Mouse (Mus musculus) spleen, adult 2 months (tissue): ENCODE results near the gene Klk1b24. TPM values are rescaled to one million over a fixed set of nuclear protein-coding genes. Genes with fewer than 3 reads are reported as not detected.
"Not testable (repeated sequence)": the region's sequence is repeated elsewhere in the genome, so short reads cannot be mapped to it uniquely, and the experiment has no call there.

ENCODE experiments used
- DNase-seq, 2 experiments: peaks; one replicate each; pipeline versions ENCODE4 v3.0.0 to v3.0.0-alpha.2; 2012 to 2021; ENCODE audit warnings: low spot score in 2 of 2, low read depth in 1 of 2
- H3K27ac ChIP-seq: fragments of 200-500 bp; 2 replicates; pipeline ENCODE4 v1.5.1; 2012; ENCODE audit warnings: low read length, inconsistent platforms; ENCODE audit not compliant: insufficient read depth
- H3K27me3 ChIP-seq: fragments of 200-500 bp; 2 replicates; pipeline ENCODE4 v1.6.1; 2012; ENCODE audit warnings: mild to moderate bottlenecking, moderate library complexity, low read length, inconsistent platforms; ENCODE audit not compliant: control insufficient read depth, insufficient read depth
- H3K36me3 ChIP-seq: fragments of 200-500 bp; 2 replicates; pipeline ENCODE4 v1.6.1; 2012; ENCODE audit warnings: mild to moderate bottlenecking, low read length, inconsistent platforms; ENCODE audit not compliant: control insufficient read depth, insufficient read depth
- H3K4me1 ChIP-seq: fragments of 200-500 bp; 2 replicates; pipeline ENCODE4 v1.6.1; 2011; ENCODE audit warnings: inconsistent platforms; ENCODE audit not compliant: control insufficient read depth, insufficient read depth, insufficient read length
- H3K4me3 ChIP-seq: fragments of 200-500 bp; 2 replicates; pipeline ENCODE4 v1.5.1; 2011; ENCODE audit warnings: mild to moderate bottlenecking, inconsistent platforms; ENCODE audit not compliant: insufficient read depth, insufficient read length; ENCODE audit errors: extremely low read depth
- CTCF ChIP-seq: fragments of 200-500 bp; IDR thresholded peaks from 2 replicates; pipeline ENCODE4 v1.5.1; 2011; ENCODE audit warnings: mild to moderate bottlenecking, inconsistent platforms; ENCODE audit not compliant: insufficient read depth, insufficient read length, insufficient replicate concordance; ENCODE audit errors: extremely low read depth
- POLR2A ChIP-seq: fragments of 200-500 bp; IDR thresholded peaks from 2 replicates; pipeline ENCODE4 v1.6.1; 2011; ENCODE audit warnings: low read depth, low read length, inconsistent platforms
- WGBS: fragments of 180-500 bp; shearing (Covaris S2); methylation state at CpG from one replicate; pipeline ENCODE4 v1.1.7; 2018; 5-methylcytosine and 5-hydroxymethylcytosine counted together
- polyA plus RNA-seq: library from polyadenylated mRNA; depleted of rRNA; stranded (reverse); fragments of >200 nt; gene quantifications from 2 replicates; pipeline ENCODE4 v1.2.3, GENCODE M21; 2012; rRNA removed

Klk1b24 gene
- 0.75 and 1.0 TPM in 2 replicates for polyA plus RNA-seq

GRCm38 (mm10) chr7:44187936-44188335 lies at the start of gene Klk1b24:
Klk1b24 (plus strand) TSS chr7:44188236.
- not testable (repeated sequence) for H3K27ac ChIP-seq

GRCm38 (mm10) chr7:44179299-44180045 lies 8.6 kb upstream of the Klk1b24 start:
- H3K27me3 ChIP-seq = no peaks in the 10 kb centered on the region
- WGBS = 81% methylated on average over 9 of the region's 9 CpGs
- no peak overlapping the region for H3K27ac ChIP-seq
- TF ChIP-seq CTCF (no peak), POLR2A (no peak)
- H3K4me3 ChIP-seq = no peak overlapping the region
- no peaks in the 10 kb centered on the region for H3K4me1 ChIP-seq
- no peaks in the 10 kb centered on the region for H3K36me3 ChIP-seq
- DNase-seq = no peak

More at GRCm38 (mm10) chr7:44187936-44188335, at the start of gene Klk1b24:
- H3K27me3 ChIP-seq, H3K4me1 ChIP-seq, DNase-seq, H3K4me3 ChIP-seq, H3K36me3 ChIP-seq: not testable (repeated sequence)

DNA sequence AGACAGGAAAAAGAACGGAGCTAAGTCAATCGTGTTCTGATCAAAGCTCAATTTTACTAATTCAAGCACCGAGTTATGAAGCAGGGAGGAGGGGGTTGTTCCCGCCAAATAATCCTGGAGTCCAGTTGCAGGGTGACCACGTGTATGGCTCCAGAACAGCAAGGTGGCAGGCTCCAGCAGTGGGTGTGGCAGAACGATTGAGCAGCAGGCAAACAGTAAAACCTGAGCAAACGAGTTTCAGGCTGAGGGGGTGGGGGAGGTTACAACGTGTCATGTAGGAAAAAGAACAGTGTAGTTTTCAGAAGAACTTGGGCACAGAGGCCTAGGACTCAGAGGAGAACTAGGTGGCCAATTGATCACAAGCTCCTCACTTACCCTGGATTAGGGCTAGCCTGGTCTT lies 1.5 kb upstream of the Klk1b24 start:
- not testable (repeated sequence) for H3K27me3 ChIP-seq, DNase-seq, H3K27ac ChIP-seq, H3K4me1 ChIP-seq, H3K4me3 ChIP-seq, H3K36me3 ChIP-seq
- 70% methylated on average over 8 of the region's 8 CpGs for WGBS

DNA sequence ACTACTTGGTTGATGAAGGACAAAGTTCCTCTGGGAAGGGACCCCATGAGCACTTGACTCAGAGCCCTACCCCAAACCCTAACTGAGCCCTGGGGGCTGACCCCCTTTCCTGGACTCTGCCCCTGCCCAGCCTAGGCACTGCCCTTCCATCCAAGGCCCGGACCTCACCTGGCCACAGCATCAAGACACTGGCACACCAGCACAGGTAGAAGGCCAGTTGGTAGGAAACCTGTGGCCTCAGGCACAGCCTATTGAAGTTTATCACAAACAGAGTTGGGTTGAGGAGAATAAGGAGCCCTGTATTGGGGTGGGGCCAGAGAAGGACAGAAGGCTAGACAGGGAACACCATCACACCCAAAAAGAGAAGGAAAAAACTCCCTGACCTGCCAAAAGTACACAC lies 5.4 kb downstream of the Klk1b24 start:
- not testable (repeated sequence) for H3K36me3 ChIP-seq, H3K4me3 ChIP-seq, H3K4me1 ChIP-seq, H3K27me3 ChIP-seq, H3K27ac ChIP-seq, DNase-seq
- 77% methylated on average over 1 of the region's 1 CpGs for WGBS

- H3K36me3 ChIP-seq = no peaks in the 10 kb centered on the region
- DNase-seq = no peak
- TF ChIP-seq CTCF (no peak), POLR2A (no peak)
- no peak within 1 kb of the TSS for H3K27ac ChIP-seq
- WGBS = 53% methylated on average over 3 of the region's 3 CpGs
- no peaks in the 10 kb centered on the region for H3K4me1 ChIP-seq
- no peak within 1 kb of the TSS for H3K4me3 ChIP-seq
- H3K27me3 ChIP-seq = no peaks in the 10 kb centered on the region
These were observed 9.9 kb downstream of the Klk1b24 start, which contains the start of gene Klk1b3 for GRCm38 (mm10) chr7:44197891-44198290. Klk1b3 (plus strand) TSS chr7:44198191.

DNA sequence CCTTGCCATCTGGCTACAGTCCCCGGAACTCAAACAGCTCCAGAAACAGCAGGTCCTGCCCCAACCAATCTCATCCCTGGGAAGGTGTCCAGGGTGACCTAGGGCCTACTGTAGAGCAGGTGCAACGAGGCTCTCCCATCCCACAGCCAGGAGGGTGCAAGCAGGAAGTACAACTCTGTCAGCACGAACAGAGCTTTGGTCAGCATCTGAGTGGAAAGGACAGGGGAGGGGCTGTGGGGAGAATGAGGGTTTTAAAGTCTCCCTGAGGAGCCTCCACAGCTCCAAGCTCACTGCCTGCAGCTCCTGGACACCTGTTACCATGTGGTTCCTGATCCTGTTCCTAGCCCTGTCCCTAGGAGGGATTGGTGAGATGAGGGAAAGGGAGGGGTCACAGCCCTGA lies 19.1 kb downstream of the Klk1b24 start, which contains the start of gene Klk1b4:
TSS of gene Klk1b4 (plus strand) at position 301 of the 400 bp plus-strand sequence.
- not testable (repeated sequence) for H3K27ac ChIP-seq, H3K4me3 ChIP-seq, H3K36me3 ChIP-seq, DNase-seq, H3K27me3 ChIP-seq, H3K4me1 ChIP-seq
- 37% methylated on average over 3 of the region's 3 CpGs for WGBS

GRCm38 (mm10) chr7:44208307-44208706 lies 20.3 kb downstream of the Klk1b24 start:
- TF ChIP-seq POLR2A (no peak), CTCF (no peak)
- no peak for DNase-seq
- Histone ChIP-seq H3K36me3 (no peaks in the 10 kb centered on the region), H3K4me3 (no peak overlapping the region), H3K4me1 (no peaks in the 10 kb centered on the region; the same call in 1 of the 2 replicates), H3K27me3 (no peaks in the 10 kb centered on the region), H3K27ac (no peak overlapping the region)
- 85% methylated on average over 3 of the region's 3 CpGs for WGBS
